Mouse (Mus musculus) megakaryocyte-erythroid progenitor cell, adult 5 weeks (primary cell): ENCODE measurements around the gene Vmn1r29. TPM values are rescaled to one million over a fixed set of nuclear protein-coding genes. Genes with fewer than 3 reads are reported as not detected.

Experiments used
- polyA plus RNA-seq: library from polyadenylated mRNA; stranded (reverse); fragments of >175 nt; gene quantifications from 2 replicates; pipeline ENCODE4 v1.2.3, GENCODE M21; 2012

The Vmn1r29 gene
- not detected in 2 replicates for polyA plus RNA-seq

DNA sequence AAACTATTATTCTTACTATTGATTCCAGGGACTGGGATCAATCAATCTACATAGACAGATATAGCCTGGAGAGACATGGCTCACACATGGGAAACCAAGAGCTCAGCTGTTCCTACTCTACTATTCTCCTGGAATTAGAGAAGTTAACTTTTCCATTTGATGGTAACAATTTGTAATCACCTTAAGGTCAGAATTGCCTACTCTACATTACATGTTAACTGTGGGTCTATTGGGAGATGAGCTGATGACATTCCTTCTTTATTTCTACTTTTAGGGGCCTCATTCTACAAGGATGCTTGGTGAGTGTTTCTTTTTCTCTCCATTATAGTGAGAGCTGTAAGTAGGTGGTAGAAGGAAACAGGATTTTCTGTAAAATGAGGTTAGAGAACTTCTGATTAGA is at the start of gene Vmn1r29:
Gene Vmn1r29, plus strand, starts transcription at position 301 of the 400 bp plus-strand sequence.

DNA sequence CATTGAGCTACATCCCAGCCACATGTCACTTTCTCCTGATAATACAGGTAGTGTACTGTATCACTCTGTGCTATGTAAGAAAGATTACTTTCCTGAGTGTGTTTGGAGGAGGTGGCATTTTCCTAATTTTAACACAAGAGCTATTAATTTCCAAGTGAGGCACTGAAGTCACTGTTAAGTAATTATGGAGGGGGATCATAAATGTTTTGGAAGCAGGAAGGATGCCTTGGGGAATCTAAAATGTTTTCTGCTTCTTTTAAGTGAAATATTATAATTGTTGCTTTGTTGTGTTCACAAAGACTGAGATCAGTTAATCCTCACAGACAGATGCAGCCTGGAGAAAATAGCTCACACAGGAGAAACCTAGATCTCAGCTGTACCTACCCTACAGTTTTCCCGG is 39.6 kb upstream of the Vmn1r29 start, which contains the start of gene Vmn1r28:
Gene Vmn1r28, plus strand, starts transcription at position 301 of the 400 bp plus-strand sequence.

Other genes starting within 250 kb of the Vmn1r29 start
- gene Vmn1r27, start 82.7 kb upstream of the Vmn1r29 start, polyA plus RNA-seq, result not detected in 2 replicates
- gene Vmn1r28, start 39.5 kb upstream of the Vmn1r29 start, polyA plus RNA-seq, result not detected in 2 replicates
- gene Vmn1r30, start 141.8 kb downstream of the Vmn1r29 start, polyA plus RNA-seq, result not detected in 2 replicates
- not detected in 2 replicates for gene Vmn1r31, start 173.8 kb downstream of the Vmn1r29 start, polyA plus RNA-seq